Mouse (Mus musculus) gastrocnemius, adult 18-20 months (tissue): ENCODE measurements around the gene Pde11a. TPM values are rescaled to one million over a fixed set of nuclear protein-coding genes. Genes with fewer than 3 reads are reported as not detected.

Source experiments
- DNase-seq: peaks from one replicate; pipeline ENCODE4 v3.0.0; 2021; ENCODE audit warnings: low spot score
- microRNA-seq: library from miRNA; unstranded; fragments of <30 nt; microRNA quantifications from one replicate; pipeline ENCODE4 v1.2.0, GENCODE M21; 2021
- total RNA-seq, 2 experiments: library from RNA; stranded (reverse); gene quantifications; 2 replicates each; pipeline ENCODE4 v1.2.3; 2021

Gene Pde11a
- total RNA-seq, 2 experiments from 2014 or later = 0.09 to 0.21 TPM

DNA sequence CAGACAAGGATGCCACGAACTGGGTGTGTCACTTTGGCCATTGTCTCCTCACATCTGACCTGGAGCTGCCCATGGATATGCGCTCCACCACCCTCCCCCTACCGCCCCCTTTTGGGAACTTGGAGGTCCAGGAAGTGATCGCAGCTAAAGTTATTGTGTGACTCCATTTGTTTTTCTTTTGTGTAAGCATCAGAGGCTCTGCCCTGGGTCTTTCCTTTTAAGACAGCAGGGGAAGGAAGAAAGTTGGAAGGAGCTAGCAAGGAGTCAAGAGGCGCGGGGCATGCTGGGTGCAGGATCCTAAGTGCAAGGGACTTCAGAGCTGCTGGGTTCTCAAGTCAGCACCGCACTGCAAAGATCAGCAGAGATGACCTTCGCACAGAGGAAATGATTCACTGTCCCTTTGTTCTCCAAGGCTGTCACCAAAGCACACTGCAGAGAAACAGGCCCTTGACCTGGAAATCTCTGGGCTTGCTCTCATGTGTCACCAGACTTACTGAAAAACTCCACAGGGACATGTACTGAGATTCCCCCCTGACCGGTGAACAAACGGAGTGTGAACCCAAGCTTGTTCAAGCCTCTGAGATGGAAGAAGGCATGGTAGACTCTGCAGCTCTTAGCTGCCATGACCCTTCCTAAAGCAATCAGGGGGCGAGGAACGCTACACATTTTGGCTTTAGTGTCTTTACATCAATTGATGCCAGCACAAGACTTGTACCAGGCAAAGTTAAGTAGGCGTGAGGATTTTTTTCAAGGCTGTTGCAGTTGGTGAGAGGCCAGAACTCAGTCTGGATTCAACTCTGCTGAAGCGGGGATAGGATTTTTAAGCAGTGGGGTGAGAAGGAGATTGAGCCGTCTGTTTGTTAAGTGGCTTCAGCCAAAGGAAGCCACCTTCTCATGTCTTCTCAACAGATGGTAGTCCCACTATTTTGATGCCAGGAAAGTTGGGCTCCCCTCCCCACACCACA lies 377.9 kb downstream of the Pde11a start:
- no peak for DNase-seq

DNA sequence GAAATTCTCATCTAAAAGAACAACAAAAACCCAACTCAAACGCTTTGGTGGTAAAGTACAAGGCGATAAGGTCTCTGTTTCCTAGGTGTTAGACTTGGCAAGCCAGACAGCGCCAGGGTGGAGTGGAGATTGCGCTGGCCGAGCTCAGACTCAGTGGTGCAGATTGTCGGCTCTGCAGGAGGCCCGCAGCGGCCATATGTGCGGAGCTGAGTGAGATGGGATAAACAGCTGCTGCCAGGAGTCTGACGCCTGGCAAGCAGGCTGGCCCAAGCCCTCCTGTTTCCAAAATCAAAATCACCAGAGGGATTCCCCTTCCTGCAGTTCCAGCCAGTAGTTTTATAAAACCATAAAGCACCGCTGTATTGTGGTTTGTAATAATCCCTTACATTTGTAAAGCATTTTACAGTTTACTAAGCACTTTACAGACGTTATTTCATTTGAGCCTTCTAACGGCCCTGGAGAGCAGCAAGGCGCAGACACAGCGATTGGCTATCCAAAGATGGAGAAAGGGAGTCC lies 378.7 kb downstream of the Pde11a start:
- no peak for DNase-seq

DNA sequence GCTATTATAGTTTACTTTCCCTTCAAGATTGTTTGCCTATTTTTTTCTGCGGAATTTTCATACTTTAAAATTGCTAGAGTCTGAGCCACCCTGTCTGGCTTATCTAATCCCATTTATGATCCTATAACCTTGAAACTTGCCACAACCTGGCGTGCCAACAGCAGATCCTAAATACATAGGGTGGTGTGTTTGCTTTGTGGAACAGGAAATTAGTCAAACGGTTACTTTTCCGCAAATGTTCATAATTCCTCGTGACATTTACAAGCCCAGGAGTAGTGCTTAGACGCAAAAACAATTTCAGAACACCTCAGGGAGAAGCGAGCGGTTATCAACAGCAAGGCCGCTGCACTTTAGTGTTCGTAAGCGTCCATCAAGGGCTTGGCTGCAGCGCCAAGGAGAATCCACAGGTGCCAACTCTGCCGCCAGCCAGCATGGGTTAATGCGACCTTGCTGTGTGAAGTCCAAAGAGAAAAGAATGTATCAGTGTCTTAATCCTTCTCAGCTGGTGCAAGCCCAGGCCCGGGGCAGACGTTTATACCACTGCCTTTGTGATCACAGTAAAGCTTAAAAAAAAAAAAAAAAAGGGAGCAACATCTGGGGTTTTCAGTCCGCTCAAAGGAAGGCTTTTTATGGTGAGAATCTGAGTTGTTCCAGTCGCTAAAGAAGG lies 379.3 kb downstream of the Pde11a start:
- no peak for DNase-seq

DNA sequence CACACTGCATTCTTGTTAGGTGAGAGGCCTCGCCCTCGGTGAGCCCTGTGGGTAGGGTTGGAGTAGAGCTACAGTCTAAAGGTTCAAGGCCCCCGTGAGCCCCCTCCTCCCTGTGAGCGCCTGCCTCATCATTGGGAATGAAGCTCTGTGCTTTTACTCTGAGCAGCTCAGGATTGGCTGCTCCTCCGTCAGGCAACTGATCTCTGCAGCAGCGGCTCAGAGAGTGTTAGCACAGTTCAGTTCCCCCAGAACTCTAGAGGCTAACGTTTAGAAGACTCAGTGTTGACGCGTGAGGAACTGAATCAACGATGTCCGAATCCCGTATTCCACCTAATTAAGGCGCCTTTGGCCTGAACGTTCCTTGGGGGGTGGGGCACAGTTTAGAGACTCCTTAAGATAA lies 382.9 kb downstream of the Pde11a start:
- DNase-seq = no peak

DNA sequence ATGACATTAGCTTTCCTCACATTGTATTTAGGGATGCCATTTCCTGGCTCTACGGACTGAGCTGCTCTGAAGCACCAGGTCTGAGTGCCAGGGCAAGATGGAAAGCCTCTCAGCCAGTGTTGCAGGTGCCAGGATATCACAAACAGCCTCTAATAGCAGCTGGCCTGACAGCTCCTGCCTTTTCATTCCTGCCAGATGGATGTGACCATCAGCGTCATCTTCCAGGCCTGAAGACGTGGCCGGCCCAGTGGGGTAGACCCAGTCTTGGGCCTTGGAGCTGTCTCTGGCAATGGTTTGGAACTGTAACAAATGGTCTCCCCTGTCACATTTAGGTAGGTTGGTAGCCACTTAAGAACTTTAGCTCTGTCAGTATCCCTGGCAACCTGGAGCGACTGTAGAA lies 385.3 kb downstream of the Pde11a start:
- DNase-seq = no peak

DNA sequence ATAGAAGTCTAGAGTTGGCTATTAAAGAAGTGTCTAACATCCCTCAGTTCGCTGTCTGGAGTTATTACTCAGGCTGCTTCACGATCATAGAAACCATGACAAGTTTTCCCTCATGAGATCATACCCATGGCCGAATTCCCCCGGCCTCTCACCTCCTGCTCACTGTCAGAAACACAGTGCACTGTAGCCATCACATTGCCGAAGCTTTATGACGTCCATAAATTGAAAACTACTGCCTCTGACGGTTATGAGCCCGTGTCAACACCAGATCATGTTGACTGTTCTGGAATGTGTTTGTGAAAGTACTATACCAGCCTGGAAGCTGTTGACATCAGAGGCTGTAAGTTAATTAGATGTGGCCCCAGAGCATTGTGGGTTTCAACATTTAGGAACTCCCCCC lies 387.9 kb downstream of the Pde11a start:
- no peak for DNase-seq

Small RNA genes within 50 kb of the gene (microRNA-seq; reads per million reads assigned to microRNA genes)
- not detected for gene Gm44337

Other genes with a start within 250 kb of the Pde11a start
- not detected for gene Cyct, start 21.7 kb upstream of the Pde11a start, total RNA-seq
- gene Rbm45, start 31.2 kb upstream of the Pde11a start, total RNA-seq = 10 to 100 TPM in 1 of 2 experiments, 1 to 10 TPM in 1; 8.8 to 10.3 TPM
- 10 to 100 TPM; 39.9 to 53.7 TPM for gene Osbpl6, start 67.7 kb upstream of the Pde11a start, total RNA-seq